Mouse (Mus musculus): ENCODE data around the gene Adamts17. TPM values are rescaled to one million over a fixed set of nuclear protein-coding genes. Genes with fewer than 3 reads are reported as not detected.

The Adamts17 gene
- polyA plus RNA-seq, 1 experiment from 2014 or later: 3.7 TPM

DNA sequence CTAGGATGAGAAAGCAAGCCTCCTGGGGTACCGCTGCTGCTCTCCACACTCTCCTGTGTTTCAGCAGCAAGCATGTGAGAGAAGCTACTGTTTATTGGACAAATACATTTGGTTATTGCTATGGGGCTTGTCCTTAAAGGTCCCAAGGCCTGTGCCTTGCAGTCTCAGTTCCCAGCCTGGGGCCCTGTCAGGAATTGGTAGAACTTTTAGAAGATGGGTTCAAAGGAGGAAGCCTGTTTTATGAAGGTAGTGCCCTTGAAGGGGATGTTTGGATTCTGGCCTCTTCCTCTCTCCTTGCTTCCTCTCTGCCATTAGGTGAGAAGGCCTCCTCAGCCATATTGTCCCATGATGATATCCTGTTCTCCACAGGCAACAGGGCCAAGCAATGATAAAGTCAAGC is 91.8 kb downstream of the Adamts17 start:
- Histone ChIP-seq H3K27me3 (replicated peaks) (no peaks in the 10 kb centered on the region), H3K4me1 (replicated peaks) (peaks cover 51% of the 10 kb centered on the region), H3K9ac (no peak overlapping the region), H3K4me2 (no peak overlapping the region), H3K36me3 (no peaks in the 10 kb centered on the region), H3K4me3 (no peak overlapping the region), H3K9me3 (replicated peaks) (no peaks in the 10 kb centered on the region), H3K27ac (ENCODE audit: poor library complexity, severe bottlenecking) (no peak overlapping the region)
- ATAC-seq (ENCODE audit: insufficient number of reproducible peaks, low FRiP score): no peak
- WGBS: 97% methylated on average over 1 of the region's 1 CpGs

DNA sequence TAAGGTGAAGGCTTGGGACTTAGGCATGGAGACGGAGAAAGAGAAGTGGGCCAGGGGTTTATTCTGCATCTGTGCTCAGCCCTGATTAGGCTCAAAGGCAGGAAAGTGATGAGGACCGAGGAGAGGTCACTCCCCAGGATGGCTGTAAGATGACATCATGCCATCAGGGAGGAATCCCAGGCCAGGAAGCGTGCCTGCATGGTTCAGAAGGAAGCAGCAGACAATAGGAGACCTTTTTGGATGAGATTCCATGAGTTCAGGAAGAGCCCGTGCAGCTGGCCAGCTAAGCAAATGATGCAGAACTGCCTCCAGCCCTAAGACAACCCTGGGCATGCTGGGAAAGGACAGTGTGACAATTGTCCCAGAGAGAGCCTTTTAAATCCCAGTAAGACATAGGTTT is 93.7 kb downstream of the Adamts17 start:
- Histone ChIP-seq H3K27me3 (replicated peaks) (no peaks in the 10 kb centered on the region), H3K4me3 (no peak overlapping the region), H3K27ac (ENCODE audit: poor library complexity, severe bottlenecking) (0 out of 2 replicates have a peak overlapping the region, but pooled peaks have one; percentile 46), H3K9me3 (replicated peaks) (no peaks in the 10 kb centered on the region), H3K36me3 (no peaks in the 10 kb centered on the region), H3K4me1 (replicated peaks) (peaks cover 65% of the 10 kb centered on the region), H3K9ac (no peak overlapping the region), H3K4me2 (no peak overlapping the region)
- ATAC-seq (ENCODE audit: insufficient number of reproducible peaks, low FRiP score): peak; percentile 46
- WGBS: 22% methylated on average over 4 of the region's 4 CpGs

DNA sequence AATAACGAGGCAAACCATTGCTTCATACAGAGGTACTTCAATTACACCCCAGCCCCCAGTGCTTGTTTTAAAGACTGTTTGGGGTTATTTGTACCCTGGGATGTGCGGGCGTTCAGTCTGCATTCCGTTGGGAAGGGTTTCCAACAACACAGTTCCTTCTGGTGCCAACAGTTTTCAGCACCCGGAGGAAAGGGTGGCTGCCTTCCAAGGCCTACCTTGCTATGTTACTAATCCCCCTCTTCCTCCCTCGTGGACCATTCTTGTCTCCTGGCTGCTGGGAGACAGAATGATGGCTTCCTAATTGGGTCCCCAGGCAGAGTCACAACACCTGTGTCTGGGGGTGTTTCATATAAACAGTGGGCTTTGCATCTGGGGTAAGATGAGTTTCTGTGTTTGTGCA is 94.5 kb downstream of the Adamts17 start:
- 60% methylated on average over 6 of the region's 6 CpGs for WGBS
- no peak overlapping the region for H3K4me3 ChIP-seq
- H3K4me1 ChIP-seq (replicated peaks): peaks cover 67% of the 10 kb centered on the region
- no peak for ATAC-seq (ENCODE audit: insufficient number of reproducible peaks, low FRiP score)
- no peak overlapping the region for H3K4me2 ChIP-seq
- H3K36me3 ChIP-seq: no peaks in the 10 kb centered on the region
- H3K9ac ChIP-seq: no peak overlapping the region
- no peaks in the 10 kb centered on the region for H3K9me3 ChIP-seq (replicated peaks)
- no peak overlapping the region for H3K27ac ChIP-seq (ENCODE audit: poor library complexity, severe bottlenecking)
- no peaks in the 10 kb centered on the region for H3K27me3 ChIP-seq (replicated peaks)

DNA sequence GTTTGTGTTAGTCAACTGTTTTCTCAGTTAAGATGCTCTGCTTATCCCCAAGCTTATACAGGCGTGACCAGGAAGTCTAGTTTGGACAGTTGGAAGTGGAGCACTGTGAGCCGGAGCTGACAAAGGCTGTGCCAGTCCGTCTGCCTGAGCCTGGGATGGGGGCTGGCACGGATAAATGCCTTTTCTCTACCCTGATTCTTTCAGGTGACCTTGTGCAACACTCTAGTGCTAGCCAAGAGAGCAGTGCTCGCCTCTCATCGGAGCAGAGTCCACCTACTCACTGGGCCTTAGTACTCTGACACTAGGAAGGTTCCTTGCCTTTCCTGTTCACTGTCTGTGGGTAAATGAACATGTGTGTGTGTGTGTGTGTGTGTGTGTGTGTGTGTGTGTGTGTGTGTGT is 95.5 kb downstream of the Adamts17 start:
- H3K27me3 ChIP-seq (replicated peaks): no peaks in the 10 kb centered on the region
- no peak overlapping the region for H3K27ac ChIP-seq (ENCODE audit: poor library complexity, severe bottlenecking)
- no peak overlapping the region for H3K4me2 ChIP-seq
- H3K4me1 ChIP-seq (replicated peaks): peaks cover 65% of the 10 kb centered on the region
- H3K36me3 ChIP-seq: no peaks in the 10 kb centered on the region
- ATAC-seq (ENCODE audit: insufficient number of reproducible peaks, low FRiP score): no peak
- H3K9ac ChIP-seq: no peak overlapping the region
- H3K4me3 ChIP-seq: no peak overlapping the region
- WGBS: 83% methylated on average over 6 of the region's 6 CpGs
- no peaks in the 10 kb centered on the region for H3K9me3 ChIP-seq (replicated peaks)

GRCm38 (mm10) chr7:66936042-66936755 is 96.7 kb downstream of the Adamts17 start:
- Histone ChIP-seq H3K4me3 (no peak overlapping the region), H3K9ac (no peak overlapping the region), H3K9me3 (replicated peaks) (no peaks in the 10 kb centered on the region), H3K36me3 (no peaks in the 10 kb centered on the region), H3K4me1 (replicated peaks) (peaks cover 65% of the 10 kb centered on the region), H3K27ac (ENCODE audit: poor library complexity, severe bottlenecking) (peak overlapping the region; percentile 27), H3K27me3 (replicated peaks) (no peaks in the 10 kb centered on the region), H3K4me2 (no peak overlapping the region)
- WGBS: 39% methylated on average over 8 of the region's 8 CpGs
- ATAC-seq (ENCODE audit: insufficient number of reproducible peaks, low FRiP score): peak; percentile 60; the same call in 1 of the 2 replicates

GRCm38 (mm10) chr7:66936911-66937310 is 97.4 kb downstream of the Adamts17 start:
- Histone ChIP-seq H3K9ac (no peak overlapping the region), H3K4me1 (replicated peaks) (peaks cover 65% of the 10 kb centered on the region), H3K4me2 (no peak overlapping the region), H3K27ac (ENCODE audit: poor library complexity, severe bottlenecking) (no peak overlapping the region; the same call in 1 of the 2 replicates), H3K27me3 (replicated peaks) (no peaks in the 10 kb centered on the region), H3K4me3 (no peak overlapping the region), H3K9me3 (replicated peaks) (no peaks in the 10 kb centered on the region), H3K36me3 (no peaks in the 10 kb centered on the region)
- ATAC-seq (ENCODE audit: insufficient number of reproducible peaks, low FRiP score): no peak
- 83% methylated on average over 2 of the region's 2 CpGs for WGBS

DNA sequence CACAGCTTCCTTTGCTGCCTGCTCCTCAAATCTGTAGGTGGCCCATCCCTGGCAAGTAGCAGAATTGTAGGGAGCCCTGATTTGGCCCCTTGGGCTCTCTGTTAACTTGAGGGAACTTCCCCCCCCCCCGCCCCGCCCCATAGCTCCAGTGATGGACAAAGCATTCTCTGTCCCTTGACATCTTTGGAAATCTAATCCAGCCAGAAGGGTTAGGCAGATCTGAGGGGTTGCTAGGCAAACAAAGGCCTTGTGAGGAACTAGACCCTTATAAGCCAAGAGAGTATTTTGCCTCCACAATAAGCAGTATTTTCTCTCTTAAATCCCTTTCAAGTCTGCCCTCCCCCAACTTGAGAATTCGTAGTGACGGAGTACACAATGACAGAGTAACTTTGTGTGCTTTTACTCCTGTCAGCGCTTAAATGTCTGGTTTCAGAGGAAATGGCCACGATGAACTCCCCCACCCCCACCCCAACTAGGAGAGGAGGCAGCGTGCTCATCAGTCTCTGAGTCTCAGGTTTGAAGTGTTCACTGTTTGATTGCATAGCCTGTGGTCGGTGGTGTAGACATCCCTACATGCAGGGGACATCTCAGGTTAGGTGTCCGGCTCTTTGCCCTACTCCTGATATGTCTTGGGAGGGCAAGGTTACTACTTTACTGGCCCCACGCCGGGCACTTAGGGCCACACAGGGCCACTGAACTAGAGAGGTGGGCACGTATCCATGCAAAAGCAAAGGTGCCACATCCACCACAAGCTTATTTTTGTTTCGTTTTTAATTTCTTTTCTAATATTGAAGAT is 99.7 kb downstream of the Adamts17 start:
- no peaks in the 10 kb centered on the region for H3K9me3 ChIP-seq (replicated peaks)
- no peak overlapping the region for H3K4me3 ChIP-seq
- H3K36me3 ChIP-seq: no peaks in the 10 kb centered on the region
- H3K27me3 ChIP-seq (replicated peaks): no peaks in the 10 kb centered on the region
- H3K27ac ChIP-seq (ENCODE audit: poor library complexity, severe bottlenecking): no peak overlapping the region
- no peak for ATAC-seq (ENCODE audit: insufficient number of reproducible peaks, low FRiP score)
- 73% methylated on average over 13 of the region's 13 CpGs for WGBS
- H3K9ac ChIP-seq: no peak overlapping the region
- H3K4me2 ChIP-seq: no peak overlapping the region
- H3K4me1 ChIP-seq (replicated peaks): peaks cover 48% of the 10 kb centered on the region

- Histone ChIP-seq H3K9me3 (replicated peaks) (no peaks in the 10 kb centered on the region), H3K4me3 (no peak overlapping the region), H3K36me3 (no peaks in the 10 kb centered on the region), H3K4me1 (replicated peaks) (peaks cover 32% of the 10 kb centered on the region), H3K9ac (no peak overlapping the region), H3K27ac (ENCODE audit: poor library complexity, severe bottlenecking) (no peak overlapping the region), H3K4me2 (no peak overlapping the region), H3K27me3 (replicated peaks) (no peaks in the 10 kb centered on the region)
- ATAC-seq (ENCODE audit: insufficient number of reproducible peaks, low FRiP score): no peak
- 77% methylated on average over 4 of the region's 4 CpGs for WGBS
Observed at GRCm38 (mm10) chr7:66940761-66941160, 101.2 kb downstream of the Adamts17 start.

DNA sequence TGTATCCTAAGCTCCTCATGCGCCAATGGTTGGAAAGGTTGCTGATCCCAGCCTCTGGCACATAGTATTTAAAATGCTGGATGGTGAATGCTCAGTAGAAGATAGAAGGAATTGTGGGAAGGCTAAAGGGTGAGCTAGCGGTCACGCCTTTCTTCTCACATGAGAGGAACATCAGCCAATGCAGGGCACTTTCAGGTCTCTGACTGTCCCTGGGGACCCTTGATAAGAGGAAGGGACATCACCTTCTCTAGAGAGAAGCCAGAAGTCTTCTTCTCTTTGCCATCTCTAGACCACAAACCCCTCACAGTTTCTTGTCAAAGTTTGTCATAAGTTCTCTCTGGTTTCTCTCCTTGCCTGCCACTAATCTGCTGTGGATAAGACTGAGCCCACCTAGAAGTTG is 109.5 kb downstream of the Adamts17 start:
- WGBS: 85% methylated on average over 3 of the region's 3 CpGs
- no peak overlapping the region for H3K9ac ChIP-seq
- H3K9me3 ChIP-seq (replicated peaks): no peaks in the 10 kb centered on the region
- H3K4me3 ChIP-seq: no peak overlapping the region
- no peaks in the 10 kb centered on the region for H3K36me3 ChIP-seq
- H3K4me2 ChIP-seq: no peak overlapping the region
- H3K4me1 ChIP-seq (replicated peaks): peaks cover 5% of the 10 kb centered on the region; the same call in 1 of the 2 replicates
- H3K27me3 ChIP-seq (replicated peaks): no peaks in the 10 kb centered on the region
- no peak for ATAC-seq (ENCODE audit: insufficient number of reproducible peaks, low FRiP score)
- H3K27ac ChIP-seq (ENCODE audit: poor library complexity, severe bottlenecking): no peak overlapping the region

GRCm38 (mm10) chr7:66952921-66953320 is 113.4 kb downstream of the Adamts17 start:
- H3K27ac ChIP-seq (ENCODE audit: poor library complexity, severe bottlenecking): no peak overlapping the region
- no peak overlapping the region for H3K9ac ChIP-seq
- H3K4me2 ChIP-seq: no peak overlapping the region
- peaks cover 35% of the 10 kb centered on the region for H3K4me1 ChIP-seq (replicated peaks)
- H3K9me3 ChIP-seq (replicated peaks): no peaks in the 10 kb centered on the region
- H3K36me3 ChIP-seq: no peaks in the 10 kb centered on the region
- ATAC-seq (ENCODE audit: insufficient number of reproducible peaks, low FRiP score): no peak
- 75% methylated on average over 3 of the region's 3 CpGs for WGBS
- no peak overlapping the region for H3K4me3 ChIP-seq
- no peaks in the 10 kb centered on the region for H3K27me3 ChIP-seq (replicated peaks)

GRCm38 (mm10) chr7:66954073-66954472 is 114.5 kb downstream of the Adamts17 start:
- Histone ChIP-seq H3K27ac (ENCODE audit: poor library complexity, severe bottlenecking) (no peak overlapping the region), H3K9me3 (replicated peaks) (no peaks in the 10 kb centered on the region), H3K9ac (no peak overlapping the region), H3K4me1 (replicated peaks) (peaks cover 35% of the 10 kb centered on the region), H3K4me2 (no peak overlapping the region), H3K27me3 (replicated peaks) (no peaks in the 10 kb centered on the region), H3K36me3 (no peaks in the 10 kb centered on the region), H3K4me3 (no peak overlapping the region)
- ATAC-seq (ENCODE audit: insufficient number of reproducible peaks, low FRiP score): no peak
- WGBS: 32% methylated on average over 8 of the region's 8 CpGs
